Mouse (Mus musculus) adrenal gland, postnatal 4 days (tissue): ENCODE results near the gene Ccs. TPM values are rescaled to one million over a fixed set of nuclear protein-coding genes. Genes with fewer than 3 reads are reported as not detected.

Source experiments
- DNase-seq, 2 experiments: peaks; one replicate each; pipeline ENCODE4 v3.0.0; 2021 to 2022; ENCODE audit warnings: low spot score in 2 of 2, mixed read lengths in 2 of 2
- total RNA-seq, 2 experiments: library from RNA; stranded (reverse); gene quantifications; 2 replicates each; pipeline ENCODE4 v1.2.3; 2021

Gene Ccs
- total RNA-seq, 2 experiments from 2014 or later = 87.5 to 98.7 TPM

- no peak for DNase-seq
Measured at GRCm38 (mm10) chr19:4786313-4786712, 52.8 kb downstream of the Ccs start.

DNA sequence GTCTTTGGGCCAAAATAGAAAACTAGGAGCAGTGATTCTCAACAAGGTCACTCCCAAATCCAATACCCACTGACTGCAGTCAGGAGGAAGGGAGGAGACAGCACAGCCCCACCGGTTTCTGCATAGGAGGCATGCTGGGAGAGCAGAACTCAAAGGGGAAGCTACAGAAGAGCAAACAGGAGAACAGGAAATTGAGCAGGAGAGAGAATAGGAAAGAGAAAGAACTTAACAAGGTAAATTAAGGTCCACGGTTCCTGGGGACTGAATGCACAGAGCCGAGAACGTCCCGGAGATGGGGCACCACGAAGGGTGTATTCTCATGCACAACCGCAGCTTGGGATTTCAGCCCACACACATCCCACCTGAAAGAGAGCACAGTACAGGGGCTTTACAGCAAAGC lies 53.9 kb downstream of the Ccs start:
- no peak for DNase-seq

- no peak for DNase-seq
Measured at GRCm38 (mm10) chr19:4782891-4783290, 56.2 kb downstream of the Ccs start.

Other genes with a start within 250 kb of the Ccs start
- gene Lrfn4, start 223.7 kb downstream of the Ccs start, total RNA-seq = 10 to 100 TPM; 15.8 to 20.0 TPM
- 10 to 100 TPM; 35.7 to 39.5 TPM for gene Rce1, start 213.7 kb downstream of the Ccs start, total RNA-seq
- gene Gm960, start 140.7 kb downstream of the Ccs start, total RNA-seq = under 1 TPM; 0.28 to 0.56 TPM
- gene Sptbn2, start 128.2 kb downstream of the Ccs start, total RNA-seq = 1 to 10 TPM; 4.7 to 5.3 TPM
- gene Rbm4b, start 82.8 kb downstream of the Ccs start, total RNA-seq = 10 to 100 TPM; 15.7 to 15.9 TPM
- gene Rbm4, start 45.4 kb downstream of the Ccs start, total RNA-seq = 10 to 100 TPM; 65.4 to 65.7 TPM
- 10 to 100 TPM; 15.1 to 27.1 TPM for gene Gm21992, start 27.7 kb downstream of the Ccs start, total RNA-seq
- 10 to 100 TPM; 55.8 to 57.7 TPM for gene Rbm14, start 27.7 kb downstream of the Ccs start, total RNA-seq
- gene Ccdc87, start within 50 bp of the Ccs start, total RNA-seq = under 1 TPM in 1 of 2 experiments, not detected in 1; 0.17 TPM
- 100 to 1,000 TPM; 256 to 274 TPM for gene Ctsf, start 15.8 kb upstream of the Ccs start, total RNA-seq
- gene Actn3, start 38.6 kb upstream of the Ccs start, total RNA-seq = 10 to 100 TPM in 1 of 2 experiments, 1 to 10 TPM in 1; 8.5 to 35.5 TPM
- 10 to 100 TPM; 19.5 to 19.7 TPM for gene Zdhhc24, start 39.3 kb upstream of the Ccs start, total RNA-seq
- gene Bbs1, start 67.3 kb upstream of the Ccs start, total RNA-seq = 10 to 100 TPM; 13.1 to 15.5 TPM
- 100 to 1,000 TPM; 110 to 113 TPM for gene Dpp3, start 89.0 kb upstream of the Ccs start, total RNA-seq
- 1 to 10 TPM; 6.7 to 7.3 TPM for gene Peli3, start 103.8 kb upstream of the Ccs start, total RNA-seq
- 10 to 100 TPM; 58.8 to 68.9 TPM for gene Mrpl11, start 122.8 kb upstream of the Ccs start, total RNA-seq
- under 1 TPM; 0.71 to 0.78 TPM for gene Npas4, start 151.0 kb upstream of the Ccs start, total RNA-seq
- 1 to 10 TPM; 6.6 to 7.2 TPM for gene Slc29a2, start 184.5 kb upstream of the Ccs start, total RNA-seq
- gene B4gat1, start 199.5 kb upstream of the Ccs start, total RNA-seq = 10 to 100 TPM; 48.0 to 49.0 TPM
- gene AC124502.3, start 199.6 kb upstream of the Ccs start, total RNA-seq = 1 to 10 TPM; 1.3 to 2.0 TPM
- 10 to 100 TPM; 29.6 to 35.1 TPM for gene Brms1, start 202.0 kb upstream of the Ccs start, total RNA-seq
- 1 to 10 TPM; 5.1 TPM for gene Rin1, start 211.1 kb upstream of the Ccs start, total RNA-seq
- 10 to 100 TPM; 45.8 to 47.6 TPM for gene Cd248, start 228.7 kb upstream of the Ccs start, total RNA-seq
- gene Tmem151a, start 246.2 kb upstream of the Ccs start, total RNA-seq = 1 to 10 TPM; 3.8 to 4.9 TPM
- gene Yif1a, start 249.2 kb upstream of the Ccs start, total RNA-seq = 10 to 100 TPM; 68.4 to 72.5 TPM